Mouse (Mus musculus) cerebellum, adult 2 months (tissue): ENCODE measurements around the gene Sox8.

ENCODE experiments used
- CTCF ChIP-seq: fragments of 200-500 bp; IDR thresholded peaks from 2 replicates; pipeline ENCODE4 v1.5.1; 2011; ENCODE audit warnings: low read depth, mild to moderate bottlenecking, control low read depth, low read length, moderate library complexity, borderline replicate concordance; ENCODE audit not compliant: insufficient read depth
- POLR2A ChIP-seq: fragments of 200-500 bp; IDR thresholded peaks from 2 replicates; pipeline ENCODE4 v1.6.1; 2011; ENCODE audit warnings: low read length, control low read depth, borderline replicate concordance; ENCODE audit not compliant: insufficient read depth

- TF ChIP-seq CTCF (no peak), POLR2A (no peak)
Measured at GRCm38 (mm10) chr17:25582076-25582475, 11.6 kb upstream of the Sox8 start.
